Mouse (Mus musculus) liver, embryonic 18 days (tissue): ENCODE results near the gene Olfr222. TPM values are rescaled to one million over a fixed set of nuclear protein-coding genes. Genes with fewer than 3 reads are reported as not detected.

ENCODE experiments used
- polyA plus RNA-seq: library from polyadenylated mRNA; depleted of rRNA; stranded (reverse); fragments of >200 nt; gene quantifications from 2 replicates; pipeline ENCODE4 v1.2.3, GENCODE M21; 2012; rRNA removed

Olfr222 gene
- not detected in 2 replicates for polyA plus RNA-seq

GRCm38 (mm10) chr11:59576135-59576534 is at the start of gene Olfr222:
Olfr222 (minus strand) TSS chr11:59576235.

GRCm38 (mm10) chr11:59593189-59593588 is 17.2 kb upstream of the Olfr222 start, which contains the start of gene Olfr223:
Olfr223 (minus strand) TSS chr11:59593289.

GRCm38 (mm10) chr11:59541324-59541723 is 34.7 kb downstream of the Olfr222 start, which contains the start of gene Nlrp3:
Nlrp3 (plus strand) TSS chr11:59541568.

GRCm38 (mm10) chr11:59526472-59527080 is 49.5 kb downstream of the Olfr222 start, which contains the start of gene Zkscan17:
Zkscan17 (minus strand) TSS chr11:59526751.

Other genes with a start within 250 kb of the Olfr222 start
- not detected in 2 replicates for gene Prss38, start 200.6 kb downstream of the Olfr222 start, polyA plus RNA-seq
- 2.3 and 2.5 TPM in 2 replicates for gene Jmjd4, start 126.2 kb downstream of the Olfr222 start, polyA plus RNA-seq
- gene Snap47, start 125.0 kb downstream of the Olfr222 start, polyA plus RNA-seq, result 19.8 and 21.5 TPM in 2 replicates
- 1.1 and 1.2 TPM in 2 replicates for gene Zfp867, start 103.8 kb downstream of the Olfr222 start, polyA plus RNA-seq
- 2.7 and 3.4 TPM in 2 replicates for gene Zkscan17, start 49.5 kb downstream of the Olfr222 start, polyA plus RNA-seq
- 0.89 and 1.00 TPM in 2 replicates for gene Nlrp3, start 34.7 kb downstream of the Olfr222 start, polyA plus RNA-seq
- not detected in 2 replicates for gene Olfr223, start 17.1 kb upstream of the Olfr222 start, polyA plus RNA-seq
- 24.0 and 25.8 TPM in 2 replicates for gene Mprip, start 85.1 kb upstream of the Olfr222 start, polyA plus RNA-seq
- gene Pld6, start 211.4 kb upstream of the Olfr222 start, polyA plus RNA-seq, result 2.6 and 2.9 TPM in 2 replicates
- gene Flcn, start 233.8 kb upstream of the Olfr222 start, polyA plus RNA-seq, result 18.3 and 21.2 TPM in 2 replicates